Mouse (Mus musculus): Measurements from ENCODE around the gene Dhrs7b.
A peak's percentile ranks its signal among the peaks of the same experiment; 100 is the strongest.
"Not testable (repeated sequence)": the region's sequence is repeated elsewhere in the genome, so short reads cannot be mapped to it uniquely, and the experiment has no call there.

Dhrs7b gene

DNA sequence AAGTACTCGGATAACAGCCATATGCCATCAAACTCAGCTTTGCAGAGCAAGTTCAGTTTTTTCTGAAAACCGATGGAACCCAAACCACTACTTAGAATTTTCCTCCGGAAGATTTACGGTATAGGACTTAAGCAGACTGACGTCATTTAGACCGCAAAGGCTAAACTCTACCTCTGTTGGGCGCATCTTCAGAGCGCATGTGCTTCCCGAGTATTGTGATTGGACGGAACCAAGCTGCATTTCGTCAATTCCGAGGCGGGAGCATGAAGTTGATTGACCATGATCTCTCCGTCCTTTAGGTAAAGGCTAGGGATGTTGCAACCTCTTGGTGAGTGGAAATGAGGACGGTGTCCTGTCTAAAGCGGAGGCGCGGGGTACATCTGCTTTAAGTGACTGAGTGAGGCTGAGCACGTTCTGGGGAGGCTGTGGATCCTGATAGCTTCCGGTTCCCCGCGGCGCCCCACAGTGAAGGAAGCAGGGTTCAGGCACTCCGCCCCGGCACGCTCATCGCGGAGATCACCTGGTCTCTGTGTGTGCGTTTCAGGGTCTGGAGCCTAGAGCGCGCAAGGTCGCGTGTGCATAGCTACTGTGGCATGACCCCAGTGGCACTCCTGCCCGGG lies at the start of gene Dhrs7b:
TSS of gene Dhrs7b (plus strand) at position 199 of the 620 bp plus-strand sequence.
- DNase-seq (ENCODE audit: low spot score) = peak; percentile 89

GRCm38 (mm10) chr11:60784179-60784922 lies 46.1 kb upstream of the Dhrs7b start:
- DNase-seq (ENCODE audit: low spot score) = no peak

- no peak for DNase-seq (ENCODE audit: low spot score)
Measured at GRCm38 (mm10) chr11:60787595-60787994, 42.8 kb upstream of the Dhrs7b start.

DNA sequence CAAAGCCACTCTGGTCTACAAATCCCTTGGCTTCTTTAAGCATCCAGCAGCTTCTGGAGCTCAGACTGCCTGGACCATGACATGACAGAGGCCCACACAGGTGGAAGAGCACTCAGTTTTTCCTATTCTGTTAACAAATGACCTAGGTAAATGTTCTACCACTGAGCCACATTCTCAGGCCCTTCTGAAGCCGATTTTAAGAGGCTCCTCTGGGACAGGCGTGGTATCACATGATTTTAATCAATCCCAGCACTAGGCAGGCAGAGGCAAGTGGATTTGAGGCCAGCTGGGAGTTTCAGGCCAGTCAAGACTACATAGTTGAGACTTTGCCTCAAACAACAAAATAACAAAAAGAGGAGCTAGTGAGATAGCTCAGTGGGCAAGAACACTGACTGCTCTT lies 40.0 kb upstream of the Dhrs7b start:
- DNase-seq (ENCODE audit: low spot score) = no peak

- no peak for DNase-seq (ENCODE audit: low spot score)
Measured at GRCm38 (mm10) chr11:60796342-60796741, 34.1 kb upstream of the Dhrs7b start.

GRCm38 (mm10) chr11:60799977-60800376 lies 30.5 kb upstream of the Dhrs7b start:
- DNase-seq (ENCODE audit: low spot score) = no peak

GRCm38 (mm10) chr11:60800892-60801291 lies 29.5 kb upstream of the Dhrs7b start:
- no peak for DNase-seq (ENCODE audit: low spot score)

DNA sequence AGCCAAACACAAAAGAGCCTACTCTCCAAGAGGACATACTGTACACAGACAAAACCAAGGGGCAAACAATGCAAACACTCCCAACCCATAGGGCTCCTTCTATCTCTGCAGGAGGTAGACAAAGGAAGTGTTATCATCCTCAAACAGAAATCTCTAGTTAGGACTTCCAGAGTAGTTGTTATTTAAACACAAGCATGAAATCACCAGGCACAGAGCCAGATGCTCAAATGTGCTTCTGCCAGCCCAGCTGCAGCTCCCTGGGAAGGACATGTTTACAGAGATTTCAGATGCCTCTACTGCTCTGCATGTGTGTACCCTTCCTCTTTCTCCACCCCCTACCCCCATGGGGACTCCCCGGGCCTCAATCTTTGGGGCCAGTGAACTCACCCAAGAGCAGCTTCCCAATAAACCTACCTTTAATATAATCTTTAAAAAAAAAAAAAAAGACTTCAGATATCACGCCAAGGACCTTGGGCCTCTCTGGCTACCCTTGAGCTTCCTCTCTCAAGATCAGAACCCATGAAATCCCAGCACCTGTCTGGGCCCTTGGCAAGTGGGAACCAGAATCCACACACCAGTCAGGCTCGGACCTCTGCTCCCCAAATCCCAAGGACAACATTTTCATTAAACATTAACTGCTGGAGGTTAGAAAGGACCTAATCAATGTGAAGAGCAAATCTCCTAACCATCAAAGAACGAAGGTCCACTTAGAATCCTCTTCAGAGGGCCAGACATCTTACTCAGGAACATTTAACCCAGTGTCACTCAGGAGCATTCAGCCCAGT lies 22.0 kb upstream of the Dhrs7b start:
- DNase-seq (ENCODE audit: low spot score) = peak; percentile 24

DNA sequence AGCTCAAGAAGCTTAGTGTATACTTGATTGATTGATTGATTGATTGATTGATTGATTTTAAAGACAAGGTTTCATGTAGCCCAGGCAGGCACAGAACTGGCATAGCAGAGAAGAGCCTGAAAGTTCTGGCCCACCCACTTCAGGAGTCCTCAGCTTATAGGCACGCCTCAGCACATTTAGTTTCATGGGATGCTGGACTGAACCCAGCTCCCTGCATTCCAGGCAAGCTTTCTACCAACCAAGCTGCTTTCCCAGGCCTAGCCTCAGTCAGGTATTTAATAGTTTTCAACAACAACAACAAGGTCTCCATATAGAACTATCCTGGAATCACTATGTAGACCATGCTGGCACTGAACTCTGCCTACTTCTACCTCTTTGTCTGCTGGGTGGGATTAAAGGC lies 20.9 kb upstream of the Dhrs7b start:
- DNase-seq (ENCODE audit: low spot score) = no peak

DNA sequence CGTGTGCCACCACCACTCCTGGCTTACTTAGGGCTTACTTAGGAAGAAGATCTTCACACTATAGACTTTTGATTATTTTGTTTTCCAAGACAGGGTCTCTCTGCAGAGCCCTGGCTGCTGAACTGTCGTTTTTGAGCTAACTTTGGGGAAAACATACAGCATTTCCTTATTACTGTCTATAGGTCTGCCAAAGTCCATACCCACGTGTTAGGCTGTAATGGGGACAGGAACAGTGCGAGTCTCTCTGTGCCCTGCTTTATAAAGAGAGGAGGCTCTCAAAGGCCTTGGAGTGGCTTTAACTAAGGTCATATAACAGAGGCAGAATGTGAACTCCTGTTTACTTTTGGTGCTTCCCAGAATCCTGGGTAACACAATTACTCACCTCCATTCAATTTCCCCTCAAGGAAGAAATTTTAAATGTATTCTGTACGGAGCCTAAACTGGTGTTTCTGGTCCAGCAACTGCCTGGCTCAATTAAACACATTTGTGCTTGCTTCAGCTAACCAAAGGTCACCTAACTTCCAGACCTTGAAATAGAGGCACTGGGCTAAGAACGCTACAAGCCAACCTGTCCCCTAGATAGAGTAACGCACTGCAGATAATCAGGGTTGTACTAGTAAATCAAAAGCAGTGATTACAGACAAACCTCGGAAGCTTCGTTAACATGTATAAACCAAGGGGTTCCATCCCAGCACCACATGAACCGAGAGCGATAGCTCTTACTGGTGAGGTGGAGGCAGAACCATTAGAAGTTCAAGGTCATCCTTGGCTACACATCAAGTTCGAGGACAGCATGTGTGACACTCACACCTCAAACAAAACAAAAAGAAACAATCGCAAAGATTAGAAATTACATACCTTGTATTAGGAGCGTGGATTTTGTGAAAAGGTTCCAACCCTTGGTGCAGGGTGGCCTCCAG lies 20.1 kb upstream of the Dhrs7b start:
- no peak for DNase-seq (ENCODE audit: low spot score)

DNA sequence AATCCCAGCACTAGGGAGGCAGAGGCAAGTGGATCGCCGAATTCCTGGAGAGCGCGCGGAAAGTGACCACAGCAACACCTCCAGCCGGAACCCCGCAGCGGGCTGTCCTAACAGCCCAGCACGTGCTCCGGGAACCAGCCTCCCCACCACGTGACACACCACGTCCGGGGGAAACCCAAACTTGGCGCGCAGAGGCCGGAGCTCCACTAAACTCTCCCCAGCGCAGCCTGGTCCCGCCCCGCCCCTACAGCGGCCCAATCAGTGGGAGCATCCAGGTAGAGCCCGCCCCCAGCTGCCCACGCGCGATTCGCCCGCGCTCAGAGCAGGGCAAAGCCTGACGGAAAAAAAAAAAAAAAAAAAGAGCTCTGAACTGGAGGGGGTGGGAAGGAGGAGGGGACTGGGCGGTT lies 19.4 kb upstream of the Dhrs7b start:
- peak; percentile 80 for DNase-seq (ENCODE audit: low spot score)

DNA sequence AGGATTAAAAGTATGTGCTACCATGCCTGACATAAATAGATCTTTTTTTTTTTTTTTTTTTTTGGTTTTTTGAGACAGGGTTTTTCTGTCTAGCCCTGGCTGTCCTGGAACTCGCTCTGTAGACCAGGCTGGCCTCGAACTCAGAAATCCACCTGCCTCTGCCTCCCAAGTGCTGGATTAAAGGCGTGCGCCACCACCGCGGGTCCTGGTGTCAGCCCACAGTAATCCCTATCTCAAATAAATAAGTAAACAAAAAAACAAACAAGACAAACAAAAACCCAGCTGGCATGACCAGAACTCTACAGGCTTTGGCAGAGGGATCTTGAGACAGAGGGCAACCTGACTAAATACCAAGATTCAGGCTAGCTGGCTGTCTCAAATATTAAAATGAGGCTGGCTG lies 18.8 kb upstream of the Dhrs7b start, which contains the start of gene Shmt1:
TSS of gene Shmt1 (minus strand) at position 101 of the 400 bp plus-strand sequence.
- DNase-seq (ENCODE audit: low spot score) = not testable (repeated sequence)

DNA sequence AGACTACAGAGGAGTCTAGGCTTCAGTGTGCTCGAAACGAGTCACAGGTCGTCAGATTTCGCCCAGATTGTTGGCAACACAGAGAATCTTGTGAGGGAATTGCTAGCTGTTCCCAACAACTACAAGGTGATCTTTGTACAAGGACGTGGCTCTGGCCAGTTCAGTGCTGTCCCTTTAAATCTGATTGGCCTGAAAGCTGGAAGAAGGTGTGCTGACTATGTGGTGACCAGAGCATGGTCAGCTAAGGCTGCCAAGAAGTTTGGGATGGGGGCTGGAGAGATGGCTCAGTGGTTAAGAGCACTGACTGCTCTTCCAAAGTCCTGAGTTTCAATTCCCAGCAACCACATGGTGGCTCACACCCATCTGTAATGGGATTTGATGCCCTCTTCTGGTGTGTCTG lies 14.0 kb upstream of the Dhrs7b start:
- DNase-seq (ENCODE audit: low spot score) = no peak

DNA sequence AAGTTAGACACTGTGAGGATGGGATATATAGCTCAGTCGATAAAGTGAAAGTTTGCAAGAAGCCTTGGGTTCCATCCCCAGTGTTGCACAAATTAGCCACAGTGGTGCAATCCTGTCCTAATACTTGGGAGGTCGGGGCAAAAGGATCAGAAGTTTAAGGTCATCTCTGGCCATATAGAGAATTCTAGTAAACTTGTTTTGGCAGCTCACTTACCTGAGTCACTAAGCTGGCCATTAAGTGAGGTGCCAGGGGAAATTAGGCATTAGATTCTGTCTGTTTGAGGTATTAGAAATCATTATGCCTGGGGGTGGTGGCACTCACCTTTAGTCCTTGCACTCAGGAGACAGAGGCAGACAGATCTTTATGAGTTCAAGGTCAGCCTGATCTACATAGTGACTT lies 6.7 kb upstream of the Dhrs7b start:
- DNase-seq (ENCODE audit: low spot score) = no peak

GRCm38 (mm10) chr11:60825191-60825590 lies 5.2 kb upstream of the Dhrs7b start:
- DNase-seq (ENCODE audit: low spot score) = no peak

- no peak for DNase-seq (ENCODE audit: low spot score)
Measured at GRCm38 (mm10) chr11:60826700-60827099, 3.7 kb upstream of the Dhrs7b start.

GRCm38 (mm10) chr11:60827241-60827945 lies 3.0 kb upstream of the Dhrs7b start:
- no peak for DNase-seq (ENCODE audit: low spot score)

DNA sequence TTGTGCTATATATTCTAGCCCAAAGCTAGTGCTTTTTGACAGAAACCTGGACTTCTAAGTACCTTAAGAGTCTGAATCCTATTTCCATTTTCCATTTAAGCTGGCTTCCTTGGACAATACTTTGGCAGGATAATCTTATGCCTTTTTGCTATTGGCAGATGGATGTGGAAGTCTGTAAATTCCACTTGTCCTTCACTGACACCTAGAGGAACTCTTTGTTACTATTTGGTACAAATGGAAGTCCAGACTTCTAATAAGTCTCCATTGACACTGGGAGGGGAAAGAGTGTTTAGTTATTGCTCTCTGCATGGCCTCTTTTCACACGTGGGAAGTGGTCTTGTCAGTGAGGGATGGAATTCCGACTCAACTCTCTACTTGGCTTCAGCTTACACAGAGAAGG lies 1.5 kb upstream of the Dhrs7b start:
- DNase-seq (ENCODE audit: low spot score) = no peak

- DNase-seq (ENCODE audit: low spot score) = no peak
Measured at GRCm38 (mm10) chr11:60836897-60837296, 6.5 kb downstream of the Dhrs7b start.

DNA sequence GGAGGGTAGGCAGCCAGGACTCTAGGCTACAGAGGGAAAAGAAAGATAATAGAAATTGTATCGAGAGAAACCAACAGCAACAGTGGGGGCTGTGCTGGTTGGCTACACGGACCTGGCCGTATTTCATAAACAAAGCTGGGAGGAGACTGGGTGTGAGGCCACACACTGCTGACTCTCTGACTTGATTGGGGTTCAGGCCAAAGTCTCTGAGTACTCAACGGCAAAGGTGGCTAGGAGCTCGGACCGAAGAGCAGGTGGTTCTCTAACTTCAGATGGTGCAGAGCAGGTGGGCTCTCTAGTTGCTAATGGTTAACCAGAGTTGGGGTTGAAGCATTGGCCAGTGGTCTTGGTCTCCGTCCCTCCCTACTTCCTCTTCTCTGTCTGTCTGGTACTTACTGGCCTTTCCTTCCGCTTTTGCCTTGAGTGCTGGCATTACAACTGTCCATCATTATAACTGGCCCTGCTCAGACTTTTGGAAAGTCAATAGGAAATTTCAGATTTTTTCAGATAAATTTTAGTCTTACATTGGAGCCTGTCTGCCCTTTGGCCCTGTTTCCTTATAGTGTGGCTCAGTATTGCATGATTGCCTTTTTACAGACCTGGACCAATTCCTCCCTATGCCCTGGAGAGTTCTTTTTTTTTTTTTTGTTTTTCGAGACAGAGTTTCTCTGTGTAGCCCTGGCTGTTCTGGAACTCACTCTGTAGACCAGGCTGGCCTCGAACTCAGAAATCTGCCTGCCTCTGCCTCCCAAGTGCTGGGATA lies 7.4 kb downstream of the Dhrs7b start:
- no peak for DNase-seq (ENCODE audit: low spot score)
